Mouse (Mus musculus) CH12.LX (cell line): ENCODE data around the gene Cib1. TPM values are rescaled to one million over a fixed set of nuclear protein-coding genes. Genes with fewer than 3 reads are reported as not detected.

Source experiments
- DNase-seq: peaks from one replicate; pipeline ENCODE4 v3.0.0-alpha.2; 2013; ENCODE audit errors: extremely low read depth
- H3K27ac ChIP-seq: 2 replicates; pipeline ENCODE4 v1.5.1; 2012; ENCODE audit warnings: low read depth, mild to moderate bottlenecking, control low read depth, moderate library complexity; ENCODE audit not compliant: insufficient read depth
- H3K27me3 ChIP-seq: replicated peaks from 2 replicates; pipeline ENCODE3; 2012; ENCODE audit warnings: inconsistent platforms
- H3K36me3 ChIP-seq, 2 experiments: replicated peaks in 1 of 2; 2 replicates each; pipeline versions ENCODE3 to v1.6.1; 2012; ENCODE audit warnings: inconsistent platforms in 1 of 2, low read length in 1 of 2, mild to moderate bottlenecking in 1 of 2, mixed read lengths in 1 of 2, moderate library complexity in 1 of 2; ENCODE audit not compliant: control insufficient read depth in 1 of 2, insufficient read depth in 1 of 2
- H3K4me1 ChIP-seq, 2 experiments: 2 replicates each; pipeline ENCODE4 v1.6.1; 2012; ENCODE audit warnings: inconsistent platforms in 1 of 2, moderate library complexity in 1 of 2; ENCODE audit not compliant: insufficient read depth in 2 of 2, control insufficient read depth in 1 of 2
- H3K4me2 ChIP-seq: 2 replicates; pipeline ENCODE4 v1.6.1; 2012; ENCODE audit warnings: low read depth, mild to moderate bottlenecking, control low read depth; ENCODE audit not compliant: poor library complexity, insufficient read depth, severe bottlenecking
- H3K4me3 ChIP-seq, 3 experiments: fragments of 150-350 bp in 1 of 3; sonication (generic) in 1 of 3; replicated peaks in 1 of 3; 2 replicates each; pipeline versions ENCODE3 to v1.5.1; 2011 to 2012; ENCODE audit warnings: low read depth in 2 of 3, low read length in 2 of 3, mild to moderate bottlenecking in 2 of 3, moderate library complexity in 2 of 3, control low read depth in 1 of 3, improper control_type of control experiment in 1 of 3, inconsistent platforms in 1 of 3, mixed read lengths in 1 of 3; ENCODE audit not compliant: poor library complexity in 1 of 3
- H3K79me2 ChIP-seq: replicated peaks from 2 replicates; pipeline ENCODE4 v1.6.1; 2012; ENCODE audit warnings: mild to moderate bottlenecking, moderate library complexity; ENCODE audit not compliant: control insufficient read depth, poor library complexity, insufficient read depth, severe bottlenecking; ENCODE audit errors: extremely low read depth
- H3K9ac ChIP-seq: 2 replicates; pipeline ENCODE4 v1.6.1; 2012; ENCODE audit warnings: low read depth, mild to moderate bottlenecking, control low read depth, moderate library complexity; ENCODE audit not compliant: insufficient read depth
- H3K9me3 ChIP-seq: replicated peaks from 2 replicates; pipeline ENCODE3; 2012; ENCODE audit warnings: low read length, inconsistent platforms, mixed read lengths
- BHLHE40 ChIP-seq: IDR thresholded peaks from 2 replicates; pipeline ENCODE4 v1.6.1; 2011; ENCODE audit warnings: mild to moderate bottlenecking, low read depth, low read length, improper control_type of control experiment
- CHD1 ChIP-seq: IDR thresholded peaks from 2 replicates; pipeline ENCODE4 v1.6.1; 2012; ENCODE audit warnings: low read depth, low read length, improper control_type of control experiment, inconsistent platforms
- CTCF ChIP-seq, 2 experiments: IDR thresholded peaks in 1 of 2; conservative IDR thresholded peaks in 1 of 2; 2 replicates each; pipeline ENCODE4 v1.5.1; 2011 to 2012; ENCODE audit warnings: low read depth in 2 of 2, low read length in 2 of 2, improper control_type of control experiment in 1 of 2, inconsistent platforms in 1 of 2, mild to moderate bottlenecking in 1 of 2, moderate library complexity in 1 of 2
- ETS1 ChIP-seq: conservative IDR thresholded peaks from 2 replicates; pipeline ENCODE4 v1.6.1; 2012; ENCODE audit warnings: low read depth, mild to moderate bottlenecking, inconsistent platforms, low read length, improper control_type of control experiment, moderate library complexity
- GABPA ChIP-seq: IDR thresholded peaks from 2 replicates; pipeline ENCODE4 v1.6.1; 2012; ENCODE audit warnings: low read depth, low read length, improper control_type of control experiment, inconsistent platforms; ENCODE audit not compliant: insufficient replicate concordance
- HCFC1 ChIP-seq: IDR thresholded peaks from 2 replicates; pipeline ENCODE4 v1.6.1; 2012; ENCODE audit warnings: low read depth, mild to moderate bottlenecking, inconsistent platforms, low read length, improper control_type of control experiment
- IRF4 ChIP-seq: IDR thresholded peaks from 2 replicates; pipeline ENCODE4 v1.6.1; 2014; ENCODE audit warnings: low read depth, mild to moderate bottlenecking, inconsistent platforms, low read length, improper control_type of control experiment
- MEF2A ChIP-seq: IDR thresholded peaks from 2 replicates; pipeline ENCODE4 v1.6.1; 2014; ENCODE audit warnings: low read depth, mild to moderate bottlenecking, inconsistent platforms, low read length, improper control_type of control experiment, borderline replicate concordance
- MYC ChIP-seq: IDR thresholded peaks from 2 replicates; pipeline ENCODE4 v1.6.1; 2011; ENCODE audit warnings: low read depth, mild to moderate bottlenecking, improper control_type of control experiment, low read length
- NRF1 ChIP-seq: IDR thresholded peaks from 2 replicates; pipeline ENCODE4 v1.6.1; 2014; ENCODE audit warnings: low read depth, mild to moderate bottlenecking, inconsistent platforms, low read length, improper control_type of control experiment, moderate library complexity
- POLR2AphosphoS2 ChIP-seq: IDR thresholded peaks from 2 replicates; pipeline ENCODE4 v1.6.1; 2011; ENCODE audit warnings: low read depth, low read length, improper control_type of control experiment
- SIN3A ChIP-seq: IDR thresholded peaks from 2 replicates; pipeline ENCODE4 v1.6.1; 2012; ENCODE audit warnings: low read length, improper control_type of control experiment, inconsistent platforms
- SMC3 ChIP-seq: IDR thresholded peaks from 2 replicates; pipeline ENCODE4 v1.6.1; 2011; ENCODE audit warnings: low read depth, low read length, improper control_type of control experiment
- USF2 ChIP-seq: conservative IDR thresholded peaks from 2 replicates; pipeline ENCODE4 v1.6.1; 2011; ENCODE audit warnings: low read depth, low read length, improper control_type of control experiment
- ZMIZ1 ChIP-seq: IDR thresholded peaks from 2 replicates; pipeline ENCODE4 v1.6.1; 2012; ENCODE audit warnings: low read depth, mild to moderate bottlenecking, inconsistent platforms, low read length, improper control_type of control experiment
- ZNF384 ChIP-seq: IDR thresholded peaks from 2 replicates; pipeline ENCODE4 v1.6.1; 2012; ENCODE audit warnings: low read depth, low read length, improper control_type of control experiment, inconsistent platforms
- dilution Hi-C: fragments of 300-500 bp; cut with MboI; formaldehyde crosslinking; loops from 2 replicates; pipeline ENCODE4 v1.14.3; 2020; ENCODE audit warnings: low sequenced_read_pairs; ENCODE audit not compliant: extremely low pct_unique_long_range_greater_than_20kb, extremely low pct_ligation_motif_present
- in situ Hi-C: fragments of 300-500 bp; cut with MboI; formaldehyde crosslinking; loops from 3 replicates; pipeline ENCODE4 v1.14.3; 2019; ENCODE audit warnings: low sequenced_read_pairs, low pct_ligation_motif_present, low pct_unique_long_range_greater_than_20kb, mixed read lengths
- polyA plus RNA-seq: library from polyadenylated mRNA; unstranded; fragments of >175 nt; gene quantifications from 2 replicates; pipeline ENCODE4 v1.2.1, GENCODE M21; 2012; ENCODE audit warnings: low read depth; ENCODE audit not compliant: insufficient read length
- total RNA-seq, 2 experiments: library from RNA; depleted of rRNA; stranded (reverse); fragments of 300-350 nt in 1 of 2; fragments of >200 nt in 1 of 2; gene quantifications; 2 replicates each; pipeline ENCODE4 v1.2.3; 2012 to 2014

Cib1 gene
- total and polyA plus RNA-seq, 3 experiments = 29.1 to 73.1 (median 48.1) TPM

- Histone ChIP-seq H3K9me3 (no peaks in the 10 kb centered on the region), H3K4me2 (peak overlapping the region; percentile 22; the same call in 1 of the 2 replicates), H3K4me3 (no peak overlapping the region), H3K36me3 (peaks cover 4 to 7% of the 10 kb centered on the region in 2 experiments), H3K9ac (no peak overlapping the region), H3K79me2 (peaks cover 72% of the 10 kb centered on the region), H3K27ac (peak overlapping the region; percentile 90), H3K4me1 (peaks cover 62 to 91% of the 10 kb centered on the region in 2 experiments), H3K27me3 (no peaks in the 10 kb centered on the region)
- no peak for DNase-seq
- TF ChIP-seq CHD1 (0 out of 2 replicates have a peak, but pooled peaks have one; percentile 33), IRF4 (no peak)
- in situ Hi-C loops (no loop called here), dilution Hi-C loops (no loop called here)
Observed at GRCm38 (mm10) chr7:80202961-80203360, 29.7 kb downstream of the Cib1 start.

GRCm38 (mm10) chr7:80201888-80202540, 30.6 kb downstream of the Cib1 start:
- H3K27ac ChIP-seq = peak overlapping the region; percentile 6; the same call in 1 of the 2 replicates
- H3K79me2 ChIP-seq = peaks cover 64% of the 10 kb centered on the region
- H3K36me3 ChIP-seq = peaks cover 4 to 7% of the 10 kb centered on the region in 2 experiments
- no peak for TF ChIP-seq POLR2AphosphoS2
- TF ChIP-seq HCFC1 = no peak
- no peak for TF ChIP-seq ZMIZ1
- no peak for TF ChIP-seq ZNF384
- no peak for TF ChIP-seq CTCF (conservative IDR thresholded peaks at IDR 0.05 in 1 of 2, IDR thresholded peaks at IDR 0.05 in 1 of 2; ENCODE audit: low read depth in 2 of 2, low read length in 2 of 2)
- TF ChIP-seq MYC = no peak
- TF ChIP-seq GABPA = no peak
- no peak for TF ChIP-seq SIN3A
- no peak for TF ChIP-seq ETS1
- no peak for TF ChIP-seq NRF1
- TF ChIP-seq BHLHE40 = no peak
- no peak for TF ChIP-seq MEF2A
- no peak for TF ChIP-seq SMC3
- TF ChIP-seq USF2 = no peak
- H3K4me2 ChIP-seq = no peak overlapping the region
- no peaks in the 10 kb centered on the region for H3K9me3 ChIP-seq
- peaks cover 55 to 91% of the 10 kb centered on the region in 2 experiments for H3K4me1 ChIP-seq
- no peak for DNase-seq
- H3K27me3 ChIP-seq = no peaks in the 10 kb centered on the region
- H3K9ac ChIP-seq = no peak overlapping the region
- H3K4me3 ChIP-seq = no peak overlapping the region
- dilution Hi-C loops (no loop called here), in situ Hi-C loops (no loop called here)
